Mouse (Mus musculus) ovary, postnatal 14 days (tissue): ENCODE data around the gene Trip6.

ENCODE experiments used
- DNase-seq: peaks from one replicate; pipeline ENCODE4 v3.0.0; 2022; ENCODE audit warnings: low spot score

The Trip6 gene

GRCm38 (mm10) chr5:137268131-137268910 lies 45.9 kb downstream of the Trip6 start:
- DNase-seq, result no peak

GRCm38 (mm10) chr5:137264787-137265186 lies 49.4 kb downstream of the Trip6 start:
- no peak for DNase-seq

GRCm38 (mm10) chr5:137263897-137264720 lies 50.1 kb downstream of the Trip6 start:
- DNase-seq, result no peak
